Mouse (Mus musculus): Measurements from ENCODE around the gene Slit2. TPM values are rescaled to one million over a fixed set of nuclear protein-coding genes. Genes with fewer than 3 reads are reported as not detected.

Slit2 gene
- polyA plus RNA-seq, 1 experiment from 2014 or later = 24.0 TPM

DNA sequence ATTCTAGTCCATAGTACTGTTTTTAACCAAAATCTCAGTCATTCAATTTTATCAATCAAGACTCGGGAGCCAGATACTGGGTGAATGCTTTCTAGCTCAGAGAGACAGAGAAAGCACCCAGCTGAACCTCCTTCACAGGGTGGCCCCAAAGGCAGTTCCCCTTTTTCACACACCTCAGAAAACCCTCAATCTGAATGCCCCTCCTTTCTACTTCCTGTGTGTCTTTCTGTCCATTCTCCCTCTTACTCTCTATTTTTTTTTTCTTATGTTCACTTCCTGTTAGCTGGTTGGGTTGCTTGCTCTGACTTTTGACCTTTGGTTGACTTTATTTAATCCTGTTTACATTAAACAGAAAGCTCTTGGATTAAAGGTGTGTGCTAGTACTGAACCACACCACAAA, 366.4 kb downstream of the Slit2 start:
- Histone ChIP-seq H3K9ac (no peak overlapping the region), H3K27me3 (replicated peaks) (no peaks in the 10 kb centered on the region), H3K36me3 (no peaks in the 10 kb centered on the region), H3K9me3 (no peaks in the 10 kb centered on the region), H3K4me3 (replicated peaks) (no peak overlapping the region), H3K4me1 (replicated peaks) (no peaks in the 10 kb centered on the region), H3K4me2 (replicated peaks) (no peak overlapping the region), H3K27ac (no peak overlapping the region)
- 85% methylated on average over 1 of the region's 1 CpGs for WGBS
- ATAC-seq = no peak

Data from intestine, embryonic 15.5 days (tissue).